Mouse (Mus musculus) CH12.LX (cell line): ENCODE measurements around the gene Cbfa2t2. TPM values are rescaled to one million over a fixed set of nuclear protein-coding genes. Genes with fewer than 3 reads are reported as not detected.

ENCODE experiments used
- DNase-seq: peaks from one replicate; pipeline ENCODE4 v3.0.0-alpha.2; 2013; ENCODE audit errors: extremely low read depth
- H3K27ac ChIP-seq: 2 replicates; pipeline ENCODE4 v1.5.1; 2012; ENCODE audit warnings: low read depth, mild to moderate bottlenecking, control low read depth, moderate library complexity; ENCODE audit not compliant: insufficient read depth
- H3K27me3 ChIP-seq: replicated peaks from 2 replicates; pipeline ENCODE3; 2012; ENCODE audit warnings: inconsistent platforms
- H3K36me3 ChIP-seq, 2 experiments: replicated peaks in 1 of 2; 2 replicates each; pipeline versions ENCODE3 to v1.6.1; 2012; ENCODE audit warnings: inconsistent platforms in 1 of 2, low read length in 1 of 2, mild to moderate bottlenecking in 1 of 2, mixed read lengths in 1 of 2, moderate library complexity in 1 of 2; ENCODE audit not compliant: control insufficient read depth in 1 of 2, insufficient read depth in 1 of 2
- H3K4me1 ChIP-seq, 2 experiments: 2 replicates each; pipeline ENCODE4 v1.6.1; 2012; ENCODE audit warnings: inconsistent platforms in 1 of 2, moderate library complexity in 1 of 2; ENCODE audit not compliant: insufficient read depth in 2 of 2, control insufficient read depth in 1 of 2
- H3K4me2 ChIP-seq: 2 replicates; pipeline ENCODE4 v1.6.1; 2012; ENCODE audit warnings: low read depth, mild to moderate bottlenecking, control low read depth; ENCODE audit not compliant: poor library complexity, insufficient read depth, severe bottlenecking
- H3K4me3 ChIP-seq, 3 experiments: fragments of 150-350 bp in 1 of 3; sonication (generic) in 1 of 3; replicated peaks in 1 of 3; 2 replicates each; pipeline versions ENCODE3 to v1.5.1; 2011 to 2012; ENCODE audit warnings: low read depth in 2 of 3, low read length in 2 of 3, mild to moderate bottlenecking in 2 of 3, moderate library complexity in 2 of 3, control low read depth in 1 of 3, improper control_type of control experiment in 1 of 3, inconsistent platforms in 1 of 3, mixed read lengths in 1 of 3; ENCODE audit not compliant: poor library complexity in 1 of 3
- H3K79me2 ChIP-seq: replicated peaks from 2 replicates; pipeline ENCODE4 v1.6.1; 2012; ENCODE audit warnings: mild to moderate bottlenecking, moderate library complexity; ENCODE audit not compliant: control insufficient read depth, poor library complexity, insufficient read depth, severe bottlenecking; ENCODE audit errors: extremely low read depth
- H3K9ac ChIP-seq: 2 replicates; pipeline ENCODE4 v1.6.1; 2012; ENCODE audit warnings: low read depth, mild to moderate bottlenecking, control low read depth, moderate library complexity; ENCODE audit not compliant: insufficient read depth
- H3K9me3 ChIP-seq: replicated peaks from 2 replicates; pipeline ENCODE3; 2012; ENCODE audit warnings: low read length, inconsistent platforms, mixed read lengths
- CHD1 ChIP-seq: IDR thresholded peaks from 2 replicates; pipeline ENCODE4 v1.6.1; 2012; ENCODE audit warnings: low read depth, low read length, improper control_type of control experiment, inconsistent platforms
- CHD2 ChIP-seq: IDR thresholded peaks from 2 replicates; pipeline ENCODE4 v1.6.1; 2011; ENCODE audit warnings: low read length, improper control_type of control experiment
- CTCF ChIP-seq, 2 experiments: IDR thresholded peaks in 1 of 2; conservative IDR thresholded peaks in 1 of 2; 2 replicates each; pipeline ENCODE4 v1.5.1; 2011 to 2012; ENCODE audit warnings: low read depth in 2 of 2, low read length in 2 of 2, improper control_type of control experiment in 1 of 2, inconsistent platforms in 1 of 2, mild to moderate bottlenecking in 1 of 2, moderate library complexity in 1 of 2
- ELF1 ChIP-seq: IDR thresholded peaks from 2 replicates; pipeline ENCODE4 v1.6.1; 2014; ENCODE audit warnings: low read depth, mild to moderate bottlenecking, inconsistent platforms, low read length, improper control_type of control experiment
- EP300 ChIP-seq: IDR thresholded peaks from 2 replicates; pipeline ENCODE4 v1.6.1; 2011; ENCODE audit warnings: low read length, improper control_type of control experiment
- ETS1 ChIP-seq: conservative IDR thresholded peaks from 2 replicates; pipeline ENCODE4 v1.6.1; 2012; ENCODE audit warnings: low read depth, mild to moderate bottlenecking, inconsistent platforms, low read length, improper control_type of control experiment, moderate library complexity
- IRF4 ChIP-seq: IDR thresholded peaks from 2 replicates; pipeline ENCODE4 v1.6.1; 2014; ENCODE audit warnings: low read depth, mild to moderate bottlenecking, inconsistent platforms, low read length, improper control_type of control experiment
- MAX ChIP-seq: IDR thresholded peaks from 2 replicates; pipeline ENCODE4 v1.6.1; 2011; ENCODE audit warnings: low read length, improper control_type of control experiment
- MXI1 ChIP-seq: IDR thresholded peaks from 2 replicates; pipeline ENCODE4 v1.6.1; 2011; ENCODE audit warnings: mild to moderate bottlenecking, low read depth, low read length, improper control_type of control experiment
- MYC ChIP-seq: IDR thresholded peaks from 2 replicates; pipeline ENCODE4 v1.6.1; 2011; ENCODE audit warnings: low read depth, mild to moderate bottlenecking, improper control_type of control experiment, low read length
- NELFE ChIP-seq: IDR thresholded peaks from 2 replicates; pipeline ENCODE4 v1.6.1; 2011; ENCODE audit warnings: low read depth, low read length, improper control_type of control experiment
- POLR2AphosphoS2 ChIP-seq: IDR thresholded peaks from 2 replicates; pipeline ENCODE4 v1.6.1; 2011; ENCODE audit warnings: low read depth, low read length, improper control_type of control experiment
- RCOR1 ChIP-seq: conservative IDR thresholded peaks from 2 replicates; pipeline ENCODE4 v1.6.1; 2012; ENCODE audit warnings: low read depth, mild to moderate bottlenecking, inconsistent platforms, low read length, improper control_type of control experiment
- SIN3A ChIP-seq: IDR thresholded peaks from 2 replicates; pipeline ENCODE4 v1.6.1; 2012; ENCODE audit warnings: low read length, improper control_type of control experiment, inconsistent platforms
- SMC3 ChIP-seq: IDR thresholded peaks from 2 replicates; pipeline ENCODE4 v1.6.1; 2011; ENCODE audit warnings: low read depth, low read length, improper control_type of control experiment
- TBP ChIP-seq: conservative IDR thresholded peaks from 2 replicates; pipeline ENCODE4 v1.6.1; 2011; ENCODE audit warnings: low read depth, low read length, improper control_type of control experiment
- ZC3H11A ChIP-seq: IDR thresholded peaks from 2 replicates; pipeline ENCODE4 v1.6.1; 2012; ENCODE audit warnings: low read depth, mild to moderate bottlenecking, inconsistent platforms, low read length, improper control_type of control experiment
- ZKSCAN1 ChIP-seq: IDR thresholded peaks from 2 replicates; pipeline ENCODE4 v1.6.1; 2012; ENCODE audit warnings: low read depth, inconsistent platforms, low read length, improper control_type of control experiment, borderline replicate concordance
- dilution Hi-C: fragments of 300-500 bp; cut with MboI; formaldehyde crosslinking; loops from 2 replicates; pipeline ENCODE4 v1.14.3; 2020; ENCODE audit warnings: low sequenced_read_pairs; ENCODE audit not compliant: extremely low pct_unique_long_range_greater_than_20kb, extremely low pct_ligation_motif_present
- in situ Hi-C: fragments of 300-500 bp; cut with MboI; formaldehyde crosslinking; loops from 3 replicates; pipeline ENCODE4 v1.14.3; 2019; ENCODE audit warnings: low sequenced_read_pairs, low pct_ligation_motif_present, low pct_unique_long_range_greater_than_20kb, mixed read lengths
- polyA plus RNA-seq: library from polyadenylated mRNA; unstranded; fragments of >175 nt; gene quantifications from 2 replicates; pipeline ENCODE4 v1.2.1, GENCODE M21; 2012; ENCODE audit warnings: low read depth; ENCODE audit not compliant: insufficient read length
- total RNA-seq, 2 experiments: library from RNA; depleted of rRNA; stranded (reverse); fragments of 300-350 nt in 1 of 2; fragments of >200 nt in 1 of 2; gene quantifications; 2 replicates each; pipeline ENCODE4 v1.2.3; 2012 to 2014

Gene Cbfa2t2
- total and polyA plus RNA-seq, 3 experiments = 6.0 to 12.6 (median 7.0) TPM

DNA sequence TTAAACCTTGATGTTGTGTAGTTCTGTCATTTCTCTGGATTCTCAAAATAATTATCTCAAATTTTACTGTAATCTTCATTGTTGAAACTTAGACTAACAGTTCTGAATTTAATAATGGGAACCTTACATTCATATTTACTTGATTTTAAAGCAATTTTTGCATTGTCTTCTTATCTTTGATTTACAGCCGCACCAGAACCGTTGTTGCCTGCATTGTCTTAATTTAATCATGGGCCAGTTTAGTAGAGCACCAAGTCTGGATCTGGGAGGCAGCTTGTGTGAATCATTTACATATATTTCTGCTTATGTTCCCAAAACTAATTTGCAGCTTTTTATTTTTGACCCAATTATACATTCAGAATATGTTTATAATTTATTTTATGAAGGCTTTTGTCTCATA lies 23.0 kb downstream of the Cbfa2t2 start:
- dilution Hi-C loops (no loop called here), in situ Hi-C loops (no loop called here)
- Histone ChIP-seq H3K4me1 (peaks cover 0 to 15% of the 10 kb centered on the region in 2 experiments; a peak in 2 of 4 replicates), H3K79me2 (peaks cover 4% of the 10 kb centered on the region; the same call in 1 of the 2 replicates), H3K4me2 (no peak overlapping the region), H3K9me3 (no peaks in the 10 kb centered on the region), H3K9ac (no peak overlapping the region), H3K36me3 (peaks cover 0 to 12% of the 10 kb centered on the region in 2 experiments), H3K4me3 (no peak overlapping the region), H3K27ac (no peak overlapping the region), H3K27me3 (no peaks in the 10 kb centered on the region)
- DNase-seq = no peak
- TF ChIP-seq RCOR1 (no peak), ELF1 (no peak)

DNA sequence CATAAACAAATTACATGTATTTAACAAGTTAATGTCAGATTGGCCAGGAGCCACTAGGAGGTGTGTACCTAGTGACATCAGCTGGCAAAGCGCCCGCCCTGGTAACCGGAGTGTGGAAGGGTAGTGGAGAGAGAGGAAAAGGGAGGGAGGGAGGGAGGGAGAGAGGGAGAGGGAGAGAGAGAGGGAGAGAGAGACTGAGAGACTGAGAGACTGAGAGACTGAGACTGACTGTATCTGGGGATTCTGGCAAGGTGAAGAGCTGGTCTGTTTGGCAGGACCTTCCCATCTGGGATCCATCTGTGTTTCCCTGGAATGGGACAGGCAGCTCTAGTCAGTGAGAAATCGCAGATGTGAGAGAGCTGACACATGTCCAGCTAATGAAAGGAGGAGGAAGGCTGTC lies 23.6 kb downstream of the Cbfa2t2 start:
- H3K27ac ChIP-seq = no peak overlapping the region
- in situ Hi-C loops = no loop called here
- peaks cover 0 to 12% of the 10 kb centered on the region in 2 experiments for H3K36me3 ChIP-seq
- peaks cover 0 to 16% of the 10 kb centered on the region in 2 experiments; a peak in 2 of 4 replicates for H3K4me1 ChIP-seq
- no peaks in the 10 kb centered on the region for H3K27me3 ChIP-seq
- no peak overlapping the region for H3K9ac ChIP-seq
- dilution Hi-C loops = no loop called here
- no peak overlapping the region for H3K4me3 ChIP-seq
- no peak for TF ChIP-seq SMC3
- TF ChIP-seq TBP = no peak
- no peak for TF ChIP-seq ZC3H11A
- no peak for TF ChIP-seq SIN3A
- TF ChIP-seq CHD1 = no peak
- TF ChIP-seq MXI1 = no peak
- TF ChIP-seq ETS1 = no peak
- TF ChIP-seq ELF1 = no peak
- no peak for TF ChIP-seq POLR2AphosphoS2
- no peak for TF ChIP-seq MYC
- TF ChIP-seq RCOR1 = no peak
- peaks cover 4% of the 10 kb centered on the region; the same call in 1 of the 2 replicates for H3K79me2 ChIP-seq
- H3K4me2 ChIP-seq = no peak overlapping the region
- no peaks in the 10 kb centered on the region for H3K9me3 ChIP-seq
- DNase-seq = no peak

DNA sequence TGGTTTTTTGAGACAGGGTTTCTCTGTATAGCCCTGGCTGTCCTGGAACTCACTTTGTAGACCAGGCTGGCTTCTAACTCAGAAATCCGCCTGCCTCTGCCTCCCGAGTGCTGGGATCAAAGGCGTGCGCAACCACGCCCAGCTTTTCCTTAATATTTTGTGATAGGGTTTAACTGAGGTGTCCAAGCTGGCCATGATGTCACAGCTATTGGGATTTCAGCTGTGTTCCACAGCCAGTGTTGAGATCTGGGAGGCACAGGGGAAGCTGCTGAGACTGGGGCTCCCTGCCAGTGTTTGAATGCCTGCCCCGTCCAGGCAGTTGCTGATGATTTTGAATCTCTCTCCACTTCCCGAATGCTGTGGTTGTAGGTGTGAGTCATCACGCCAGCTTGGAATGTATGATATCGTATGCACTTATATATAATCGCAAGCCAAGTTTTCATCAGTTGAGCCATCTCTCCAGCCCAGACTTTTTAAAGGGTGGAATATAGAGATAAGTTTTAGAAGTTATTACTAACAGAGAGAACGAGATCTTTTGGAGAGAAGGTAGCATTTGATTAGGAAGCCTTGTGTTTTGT lies 27.4 kb downstream of the Cbfa2t2 start:
- Histone ChIP-seq H3K4me2 (no peak overlapping the region), H3K79me2 (no peaks in the 10 kb centered on the region; the same call in 1 of the 2 replicates), H3K27ac (no peak overlapping the region), H3K27me3 (no peaks in the 10 kb centered on the region), H3K4me1 (peaks cover 5 to 30% of the 10 kb centered on the region in 2 experiments), H3K9ac (no peak overlapping the region), H3K9me3 (peaks cover 3% of the 10 kb centered on the region), H3K36me3 (peaks cover 0 to 9% of the 10 kb centered on the region in 2 experiments), H3K4me3 (no peak overlapping the region)
- TF ChIP-seq MAX (no peak), CHD2 (no peak), EP300 (no peak), CTCF (conservative IDR thresholded peaks at IDR 0.05 in 1 of 2, IDR thresholded peaks at IDR 0.05 in 1 of 2; ENCODE audit: low read depth in 2 of 2, low read length in 2 of 2) (no peak), NELFE (no peak), MXI1 (no peak), IRF4 (no peak), POLR2AphosphoS2 (no peak), ZKSCAN1 (no peak)
- no peak for DNase-seq
- in situ Hi-C loops (no loop called here), dilution Hi-C loops (no loop called here)
